ENCODE assay signal across 19 mouse cellular contexts in genomic region chr12:27251521-27251920, GRCm38 (mm10).
DNase-seq lines count a peak whose midpoint lies in the region; ATAC-seq and TF ChIP-seq lines count a peak whose summit lies in the region.
"Had no signal": no experiment of that assay in that cellular context is flagged by ENCODE, and none has a peak within 500 bp of the region (broad histone marks: within the 10 kb centered on the region; RNA-seq: fewer than 3 reads in every experiment).

No protein-coding gene starts in this region.

- no peak for ATAC-seq in hindbrain, postnatal 0 days
- no peak for ATAC-seq in hindbrain, embryonic 12.5 days (ENCODE audit: low FRiP score)
- ATAC-seq in midbrain, embryonic 14.5 days (ENCODE audit: low FRiP score, low TSS enrichment) = no peak
- ATAC-seq in midbrain, embryonic 15.5 days (replicated peaks) = no peak
- ATAC-seq: forebrain, embryonic 13.5 days; forebrain, embryonic 15.5 days; forebrain, postnatal 0 days had no signal

- peaks cover 19% of the 10 kb centered on the region for H3K4me1 ChIP-seq in hindbrain, postnatal 0 days (ENCODE audit: insufficient read depth, low read length)
- peaks cover 31% of the 10 kb centered on the region for H3K4me1 ChIP-seq in hindbrain, embryonic 12.5 days
- peaks cover 23% of the 10 kb centered on the region for H3K4me1 ChIP-seq in midbrain, embryonic 14.5 days (ENCODE audit: control insufficient read depth, insufficient read depth, low read length)
- peaks cover 30% of the 10 kb centered on the region for H3K4me1 ChIP-seq in midbrain, embryonic 15.5 days

- H3K4me2 ChIP-seq in hindbrain, postnatal 0 days (ENCODE audit: low read depth, low read length) = no peak overlapping the region
- H3K4me2 ChIP-seq in hindbrain, embryonic 12.5 days (replicated peaks) = no peak overlapping the region
- no peak overlapping the region for H3K4me2 ChIP-seq in midbrain, embryonic 14.5 days (ENCODE audit: low read length)
- H3K4me2 ChIP-seq in midbrain, embryonic 15.5 days = no peak overlapping the region
- H3K4me2 ChIP-seq: embryonic facial prominence, embryonic 12.5 days; forebrain, embryonic 13.5 days; forebrain, embryonic 15.5 days had no signal

- peak; percentile 58 to 78 for DNase-seq in cerebellum, postnatal 14 days
- DNase-seq in cerebellum, adult 9-11 months = no peak
- peak; percentile 23 for DNase-seq in hindbrain, postnatal 0 days (ENCODE audit: low spot score)
- DNase-seq in midbrain, embryonic 14.5 days = peak; percentile 23
- DNase-seq in brain, embryonic 14.5 days (ENCODE audit: low read depth) = peak; percentile 30
- no peak for DNase-seq in spleen, postnatal 4 days (ENCODE audit: low spot score in 2 of 2)
- DNase-seq: adrenal gland, adult 2 months; adrenal gland, postnatal 10 days; adrenal gland, postnatal 25 days; cerebellum, adult 18-20 months; cerebellum, adult 8-10 months; cerebellum, postnatal 25 days; forebrain, postnatal 0 days had no signal

- no peaks in the 10 kb centered on the region for H3K9me3 ChIP-seq in hindbrain, postnatal 0 days (ENCODE audit: low read length)
- H3K9me3 ChIP-seq in hindbrain, embryonic 12.5 days (replicated peaks) = no peaks in the 10 kb centered on the region
- no peaks in the 10 kb centered on the region for H3K9me3 ChIP-seq in midbrain, embryonic 14.5 days (ENCODE audit: control insufficient read depth, low read length)
- H3K9me3 ChIP-seq in midbrain, embryonic 15.5 days = no peaks in the 10 kb centered on the region
- H3K9me3 ChIP-seq: embryonic facial prominence, embryonic 10.5 days; embryonic facial prominence, embryonic 12.5 days; forebrain, embryonic 13.5 days; forebrain, embryonic 15.5 days had no signal

- no peak for TF ChIP-seq POLR2A in brain, embryonic 14.5 days (IDR thresholded peaks at IDR 0.05; ENCODE audit: borderline replicate concordance, extremely low read depth, insufficient read depth, insufficient read length, poor library complexity, severe bottlenecking)

- no peak for TF ChIP-seq CTCF in hindbrain, postnatal 0 days (IDR thresholded peaks at IDR 0.05; ENCODE audit: low read depth)
- TF ChIP-seq CTCF in brain, embryonic 14.5 days (IDR thresholded peaks at IDR 0.05; ENCODE audit: borderline replicate concordance, extremely low read depth, insufficient read depth, insufficient read length) = no peak

- no peak overlapping the region for H3K27ac ChIP-seq in hindbrain, postnatal 0 days
- H3K27ac ChIP-seq in hindbrain, embryonic 12.5 days = no peak overlapping the region
- H3K27ac ChIP-seq in midbrain, embryonic 14.5 days (replicated peaks; ENCODE audit: low read depth, low read length) = no peak overlapping the region
- no peak overlapping the region for H3K27ac ChIP-seq in midbrain, embryonic 15.5 days
- H3K27ac ChIP-seq: embryonic facial prominence, embryonic 10.5 days; embryonic facial prominence, embryonic 12.5 days; forebrain, embryonic 13.5 days; forebrain, embryonic 15.5 days had no signal

- 54% methylated on average over 5 of the region's 5 CpGs for WGBS in hindbrain, postnatal 0 days
- WGBS in hindbrain, embryonic 12.5 days = 77% methylated on average over 5 of the region's 5 CpGs
- WGBS in midbrain, embryonic 14.5 days = 71% methylated on average over 5 of the region's 5 CpGs
- WGBS in midbrain, embryonic 15.5 days = 76% methylated on average over 5 of the region's 5 CpGs

- no peaks in the 10 kb centered on the region for H3K36me3 ChIP-seq in hindbrain, postnatal 0 days (ENCODE audit: insufficient read depth, low read length)
- no peaks in the 10 kb centered on the region for H3K36me3 ChIP-seq in hindbrain, embryonic 12.5 days
- H3K36me3 ChIP-seq in midbrain, embryonic 14.5 days (ENCODE audit: control insufficient read depth, insufficient read depth, low read length) = no peaks in the 10 kb centered on the region
- H3K36me3 ChIP-seq in midbrain, embryonic 15.5 days (replicated peaks) = no peaks in the 10 kb centered on the region
- H3K36me3 ChIP-seq: embryonic facial prominence, embryonic 10.5 days; embryonic facial prominence, embryonic 12.5 days; forebrain, embryonic 15.5 days had no signal

- no peak overlapping the region for H3K4me3 ChIP-seq in hindbrain, postnatal 0 days (ENCODE audit: low read length)
- no peak overlapping the region for H3K4me3 ChIP-seq in hindbrain, embryonic 12.5 days
- no peak overlapping the region for H3K4me3 ChIP-seq in midbrain, embryonic 14.5 days (replicated peaks; ENCODE audit: low read depth, low read length)
- no peak overlapping the region for H3K4me3 ChIP-seq in midbrain, embryonic 15.5 days
- H3K4me3 ChIP-seq: embryonic facial prominence, embryonic 10.5 days; embryonic facial prominence, embryonic 12.5 days; forebrain, embryonic 13.5 days; forebrain, embryonic 15.5 days had no signal

- H3K9ac ChIP-seq in hindbrain, postnatal 0 days (replicated peaks; ENCODE audit: low read length) = no peak overlapping the region
- no peak overlapping the region for H3K9ac ChIP-seq in hindbrain, embryonic 12.5 days
- no peak overlapping the region for H3K9ac ChIP-seq in midbrain, embryonic 14.5 days (replicated peaks; ENCODE audit: low read length)
- H3K9ac ChIP-seq in midbrain, embryonic 15.5 days = no peak overlapping the region
- H3K9ac ChIP-seq: embryonic facial prominence, embryonic 12.5 days; forebrain, embryonic 13.5 days; forebrain, embryonic 15.5 days; forebrain, postnatal 0 days had no signal

- H3K27me3 ChIP-seq in hindbrain, postnatal 0 days (ENCODE audit: insufficient read depth, low read length) = no peaks in the 10 kb centered on the region
- H3K27me3 ChIP-seq in hindbrain, embryonic 12.5 days = no peaks in the 10 kb centered on the region
- H3K27me3 ChIP-seq in midbrain, embryonic 14.5 days (ENCODE audit: control insufficient read depth, insufficient read depth, low read length) = no peaks in the 10 kb centered on the region
- no peaks in the 10 kb centered on the region for H3K27me3 ChIP-seq in midbrain, embryonic 15.5 days (replicated peaks)
- H3K27me3 ChIP-seq: embryonic facial prominence, embryonic 12.5 days; forebrain, embryonic 13.5 days; forebrain, embryonic 15.5 days had no signal

Comparison
In these comparisons a context has a peak if more than half of its experiments do, and no peak if none do; other contexts are left out.
1. DNase-seq: peak in cerebellum, postnatal 14 days (2 of 2), hindbrain, postnatal 0 days (single experiment), midbrain, embryonic 14.5 days (single experiment) and brain, embryonic 14.5 days (single experiment); none in cerebellum, adult 9-11 months (single experiment) and spleen, postnatal 4 days (0 of 2).